Mouse (Mus musculus) megakaryocyte, embryonic 14.5 days (primary cell): Measurements from ENCODE around the gene Crtap. TPM values are rescaled to one million over a fixed set of nuclear protein-coding genes. Genes with fewer than 3 reads are reported as not detected.
A peak's percentile ranks its signal among the peaks of the same experiment; 100 is the strongest.
"Not testable (repeated sequence)": the region's sequence is repeated elsewhere in the genome, so short reads cannot be mapped to it uniquely, and the experiment has no call there.

Experiments used
- H3K27me3 ChIP-seq: replicated peaks from 2 replicates; pipeline ENCODE3; 2012; ENCODE audit warnings: inconsistent platforms
- H3K36me3 ChIP-seq: replicated peaks from 2 replicates; pipeline ENCODE3; 2012; ENCODE audit warnings: low read length, inconsistent platforms, mixed read lengths
- H3K4me1 ChIP-seq: 2 replicates; pipeline ENCODE4 v1.6.1; 2012; ENCODE audit warnings: inconsistent platforms
- H3K4me3 ChIP-seq: replicated peaks from 2 replicates; pipeline ENCODE3; 2012; ENCODE audit warnings: moderate library complexity, mild to moderate bottlenecking, inconsistent platforms
- H3K9me3 ChIP-seq: 2 replicates; pipeline ENCODE4 v1.6.1; 2012; ENCODE audit warnings: inconsistent platforms
- FLI1 ChIP-seq: IDR thresholded peaks from 2 replicates; pipeline ENCODE4 v1.6.1; 2012; ENCODE audit warnings: low read length, inconsistent platforms, mixed read lengths
- GATA1 ChIP-seq: IDR thresholded peaks from 3 replicates; pipeline ENCODE4 v1.6.1; 2012; ENCODE audit warnings: mixed read lengths, low read length, inconsistent platforms, borderline replicate concordance
- polyA plus RNA-seq: library from polyadenylated mRNA; stranded (reverse); fragments of >175 nt; gene quantifications from 2 replicates; pipeline ENCODE4 v1.2.3, GENCODE M21; 2012; ENCODE audit warnings: low replicate concordance; ENCODE audit not compliant: insufficient read depth

The Crtap gene
- polyA plus RNA-seq, 1 experiment: 20.4 TPM

GRCm38 (mm10) chr9:114384691-114385090 lies 5.8 kb downstream of the Crtap start:
- H3K4me1 ChIP-seq: peaks cover 46% of the 10 kb centered on the region
- H3K9me3 ChIP-seq: no peaks in the 10 kb centered on the region
- no peak for TF ChIP-seq FLI1
- TF ChIP-seq GATA1: no peak
- H3K4me3 ChIP-seq: no peak overlapping the region
- H3K27me3 ChIP-seq: no peaks in the 10 kb centered on the region
- peaks cover 79% of the 10 kb centered on the region for H3K36me3 ChIP-seq

DNA sequence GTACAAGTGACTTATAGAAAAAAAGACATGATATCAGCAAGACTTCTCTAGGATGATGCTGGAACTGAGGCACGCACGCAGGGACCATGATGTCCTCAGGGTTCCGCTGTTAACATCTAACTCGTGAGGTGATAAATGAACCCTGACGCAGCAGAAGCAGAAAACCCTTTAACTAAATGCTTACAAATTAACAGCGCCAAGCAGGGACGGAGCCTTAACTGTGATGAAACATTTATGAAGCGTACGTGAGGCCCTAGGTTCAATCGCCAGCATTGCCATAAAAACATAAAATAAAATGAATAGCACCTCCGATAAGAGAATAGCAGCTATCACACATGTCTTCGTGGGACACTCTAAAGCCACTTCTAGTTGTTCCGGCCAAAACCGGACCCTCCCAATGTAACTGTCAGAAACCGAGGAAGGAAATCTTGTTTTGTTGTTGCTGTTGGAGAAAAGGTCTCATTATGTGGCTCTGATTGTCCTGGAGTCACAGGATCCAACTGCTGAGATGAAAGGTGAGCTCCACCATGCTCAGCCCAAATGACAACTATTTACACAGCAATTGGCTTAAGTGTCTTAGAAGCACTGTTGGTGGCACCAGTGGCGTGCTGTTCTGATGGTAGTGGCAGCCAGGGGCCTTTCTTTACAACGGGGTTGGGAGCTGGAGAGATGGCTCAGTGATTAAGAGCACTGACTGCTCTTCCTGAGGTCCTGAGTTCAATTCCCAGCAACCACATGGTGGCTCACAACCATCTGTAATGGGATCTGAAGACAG lies 7.4 kb downstream of the Crtap start:
- H3K36me3 ChIP-seq: peaks cover 91% of the 10 kb centered on the region
- H3K4me1 ChIP-seq: peaks cover 31% of the 10 kb centered on the region
- no peak for TF ChIP-seq GATA1
- TF ChIP-seq FLI1: no peak
- H3K9me3 ChIP-seq: no peaks in the 10 kb centered on the region
- no peaks in the 10 kb centered on the region for H3K27me3 ChIP-seq
- H3K4me3 ChIP-seq: no peak overlapping the region

- H3K4me1 ChIP-seq: peaks cover 11% of the 10 kb centered on the region
- H3K9me3 ChIP-seq: no peaks in the 10 kb centered on the region
- TF ChIP-seq FLI1 (no peak), GATA1 (no peak)
- no peak overlapping the region for H3K4me3 ChIP-seq
- H3K27me3 ChIP-seq: no peaks in the 10 kb centered on the region
- H3K36me3 ChIP-seq: peaks cover 93% of the 10 kb centered on the region
Measured at GRCm38 (mm10) chr9:114380881-114381733, 9.4 kb downstream of the Crtap start.

GRCm38 (mm10) chr9:114379871-114380270 lies 10.6 kb downstream of the Crtap start:
- H3K36me3 ChIP-seq: peaks cover 90% of the 10 kb centered on the region

GRCm38 (mm10) chr9:114377168-114377567 lies 13.3 kb downstream of the Crtap start:
- Histone ChIP-seq H3K9me3 (no peaks in the 10 kb centered on the region), H3K27me3 (no peaks in the 10 kb centered on the region), H3K4me3 (no peak overlapping the region), H3K4me1 (peaks cover 5% of the 10 kb centered on the region; the same call in 1 of the 2 replicates), H3K36me3 (peaks cover 78% of the 10 kb centered on the region)
- no peak for TF ChIP-seq FLI1
- no peak for TF ChIP-seq GATA1

More at GRCm38 (mm10) chr9:114379871-114380270, 10.6 kb downstream of the Crtap start:
- Histone ChIP-seq H3K4me3 (no peak overlapping the region), H3K27me3 (no peaks in the 10 kb centered on the region), H3K9me3 (no peaks in the 10 kb centered on the region), H3K4me1 (peaks cover 5% of the 10 kb centered on the region)
- TF ChIP-seq GATA1 (no peak), FLI1 (no peak)

GRCm38 (mm10) chr9:114375276-114375962 lies 15.1 kb downstream of the Crtap start:
- no peaks in the 10 kb centered on the region for H3K27me3 ChIP-seq
- H3K4me3 ChIP-seq: no peak overlapping the region
- H3K36me3 ChIP-seq: peaks cover 64% of the 10 kb centered on the region
- no peaks in the 10 kb centered on the region for H3K9me3 ChIP-seq
- 0 out of 2 replicates have a peak, but pooled peaks cover 5% of the 10 kb centered on the region for H3K4me1 ChIP-seq
- TF ChIP-seq FLI1 (no peak), GATA1 (no peak)

DNA sequence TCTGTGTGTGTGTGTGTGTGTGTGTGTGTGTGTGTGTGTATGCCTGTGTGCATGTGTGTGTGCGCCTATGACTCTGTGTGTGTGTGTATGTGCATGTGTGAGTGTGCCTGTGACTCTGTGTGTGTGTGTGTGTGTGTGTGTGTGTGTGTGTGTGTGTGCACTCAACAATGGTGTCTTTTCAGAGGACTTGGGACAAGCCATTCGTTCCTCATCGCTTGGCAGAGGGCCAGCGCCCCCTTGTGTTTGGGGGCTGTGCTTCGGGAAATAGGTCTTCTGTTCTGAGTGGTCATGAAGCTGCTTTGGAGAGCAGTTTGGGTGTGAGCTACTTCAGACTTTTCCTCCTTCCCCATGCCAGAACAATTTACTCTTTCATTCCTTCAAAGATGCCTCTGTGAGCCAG lies 18.8 kb downstream of the Crtap start:
- H3K27me3 ChIP-seq, H3K9me3 ChIP-seq, H3K4me3 ChIP-seq: not testable (repeated sequence)
- H3K4me1 ChIP-seq: peaks cover 22% of the 10 kb centered on the region
- H3K36me3 ChIP-seq: peaks cover 28% of the 10 kb centered on the region

DNA sequence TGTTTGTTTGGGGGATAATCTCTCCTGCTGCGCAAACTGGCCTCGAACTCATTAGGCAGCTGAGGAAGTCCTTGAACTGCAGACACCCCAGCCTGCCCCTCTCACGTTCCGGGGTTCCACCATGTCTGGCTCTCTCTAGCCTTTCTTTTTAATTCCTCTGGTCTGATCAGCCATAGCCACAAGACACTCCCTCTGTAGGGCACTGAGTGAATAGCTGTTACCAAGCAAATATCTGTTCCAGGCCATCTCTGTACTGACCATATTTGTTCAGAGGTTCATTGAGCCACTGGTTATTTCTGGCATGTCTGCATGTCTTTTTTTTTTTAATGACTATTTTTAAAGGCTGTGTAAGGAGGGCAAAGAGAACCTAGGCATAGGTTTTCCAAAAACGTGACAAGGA lies 21.1 kb downstream of the Crtap start:
- H3K4me3 ChIP-seq, H3K36me3 ChIP-seq, H3K9me3 ChIP-seq, H3K27me3 ChIP-seq: not testable (repeated sequence)
- H3K4me1 ChIP-seq: peaks cover 17% of the 10 kb centered on the region

DNA sequence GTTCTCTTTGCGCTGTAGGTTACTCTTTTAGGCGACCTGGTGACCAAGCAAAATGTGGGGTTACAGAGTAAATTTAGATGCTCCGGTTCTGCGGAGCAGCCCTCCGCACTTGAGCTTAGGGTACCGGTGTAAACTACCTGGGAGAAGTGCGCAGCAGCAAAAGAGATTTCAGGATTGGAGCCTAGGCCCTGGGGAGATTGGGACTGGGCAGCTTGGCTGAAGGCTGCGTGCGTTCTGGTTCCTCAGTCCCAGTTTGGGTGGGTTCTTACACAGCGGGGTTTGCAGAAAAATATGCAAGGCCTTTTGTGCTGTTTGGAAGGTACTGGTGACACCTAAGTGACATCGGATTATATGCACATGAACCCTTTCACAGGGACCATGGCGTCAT lies 22.0 kb downstream of the Crtap start:
- TF ChIP-seq GATA1: no peak
- TF ChIP-seq FLI1: no peak
- peak overlapping the region; percentile 92 for H3K4me3 ChIP-seq
- H3K4me1 ChIP-seq: peaks cover 17% of the 10 kb centered on the region
- no peaks in the 10 kb centered on the region for H3K9me3 ChIP-seq
- peaks cover 6% of the 10 kb centered on the region for H3K36me3 ChIP-seq
- peaks cover 13% of the 10 kb centered on the region for H3K27me3 ChIP-seq
